Mouse (Mus musculus): ENCODE measurements around the gene Cdh15.

DNA sequence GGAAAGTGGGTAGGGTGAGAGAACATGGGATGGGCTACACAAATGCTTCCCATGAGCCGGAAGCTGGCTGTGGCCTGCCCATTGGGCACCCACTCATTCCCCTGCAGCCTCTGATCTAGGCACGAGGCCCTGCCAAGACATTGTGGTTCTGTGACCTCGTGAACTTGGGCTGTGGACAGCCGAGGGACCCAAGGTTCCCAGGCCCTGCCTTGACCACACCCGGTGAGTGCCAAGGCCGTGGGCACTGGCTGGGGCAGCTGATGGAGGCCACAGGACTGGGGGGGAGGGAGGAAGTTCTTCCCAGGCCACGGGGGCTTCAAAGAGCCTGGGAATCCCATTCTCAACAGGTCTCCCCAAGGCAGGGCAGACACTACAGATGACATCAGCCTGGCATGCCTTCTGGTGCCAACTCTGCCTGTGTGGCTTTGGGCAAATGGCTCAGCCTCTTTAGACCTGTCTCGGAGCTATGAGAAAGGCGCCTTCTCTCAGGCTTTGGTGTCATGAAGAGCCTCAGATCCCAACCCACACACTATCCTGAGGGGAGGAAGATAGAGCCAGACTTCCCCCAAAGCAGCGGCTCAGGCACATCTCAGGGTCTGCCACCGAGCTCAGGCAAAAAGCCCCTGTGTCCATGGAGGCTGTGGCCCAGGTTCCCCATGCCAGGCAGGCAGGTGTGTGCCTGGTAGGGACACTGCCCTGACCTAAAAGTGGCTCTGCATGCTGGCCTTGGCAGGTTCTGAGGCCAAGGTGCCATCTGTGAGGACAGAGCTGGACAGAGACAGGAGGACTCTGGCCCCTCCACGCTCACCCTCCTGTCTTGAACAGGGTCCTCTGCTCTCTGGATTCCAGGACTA is 4.2 kb downstream of the Cdh15 start:
- TF ChIP-seq CTCF (IDR thresholded peaks at IDR 0.05; ENCODE audit: insufficient read depth, low read length) (no peak), POLR2A (IDR thresholded peaks at IDR 0.05; ENCODE audit: borderline replicate concordance, extremely low read depth, low read depth, low read length) (no peak)
